Mouse (Mus musculus) MEL (cell line): ENCODE measurements at regions not wholly inside any gene's neighbourhood (a gene's known extent, or its start where the extent isn't known, plus 50 kb on each side); places are given as distances from the start of the nearest gene placed in this dataset.

Experiments
- DNase-seq: peaks from one replicate; pipeline ENCODE4 v3.0.0; 2011; ENCODE audit warnings: low read depth, low spot score
- H3K27ac ChIP-seq: 2 replicates; pipeline ENCODE4 v1.5.1; 2012; ENCODE audit warnings: low read depth, mild to moderate bottlenecking, control low read depth, low read length, moderate library complexity; ENCODE audit not compliant: control insufficient read depth
- H3K27me3 ChIP-seq, 2 experiments: fragments of 150-350 bp in 1 of 2; sonication (generic) in 1 of 2; 2 replicates each; pipeline ENCODE4 v1.6.1; 2012; ENCODE audit warnings: low read length in 2 of 2, mild to moderate bottlenecking in 2 of 2, improper control_type of control experiment in 1 of 2, moderate library complexity in 1 of 2; ENCODE audit not compliant: insufficient read depth in 2 of 2, control insufficient read depth in 1 of 2
- H3K36me3 ChIP-seq, 2 experiments: 2 replicates each; pipeline ENCODE4 v1.6.1; 2012 to 2014; ENCODE audit warnings: low read length in 2 of 2, improper control_type of control experiment in 1 of 2, inconsistent platforms in 1 of 2, mild to moderate bottlenecking in 1 of 2; ENCODE audit not compliant: insufficient read depth in 2 of 2, control insufficient read depth in 1 of 2
- H3K4me1 ChIP-seq, 2 experiments: fragments of 150-350 bp in 1 of 2; sonication (generic) in 1 of 2; 2 replicates each; pipeline ENCODE4 v1.6.1; 2012; ENCODE audit warnings: low read length in 2 of 2, improper control_type of control experiment in 1 of 2, mild to moderate bottlenecking in 1 of 2; ENCODE audit not compliant: insufficient read depth in 2 of 2, control insufficient read depth in 1 of 2
- H3K4me3 ChIP-seq, 2 experiments: fragments of 150-350 bp in 1 of 2; sonication (generic) in 1 of 2; 2 replicates each; pipeline ENCODE4 v1.5.1; 2012; ENCODE audit warnings: low read depth in 2 of 2, low read length in 2 of 2, mild to moderate bottlenecking in 2 of 2, moderate library complexity in 2 of 2, control low read depth in 1 of 2, improper control_type of control experiment in 1 of 2; ENCODE audit not compliant: control insufficient read depth in 1 of 2, insufficient read depth in 1 of 2
- H3K79me2 ChIP-seq: 2 replicates; pipeline ENCODE4 v1.6.1; 2012; ENCODE audit warnings: mild to moderate bottlenecking, low read length, moderate library complexity; ENCODE audit not compliant: control insufficient read depth, poor library complexity, insufficient read depth
- H3K9ac ChIP-seq: 2 replicates; pipeline ENCODE4 v1.6.1; 2012; ENCODE audit warnings: low read depth, mild to moderate bottlenecking, control low read depth, low read length, moderate library complexity; ENCODE audit not compliant: control insufficient read depth, poor library complexity, severe bottlenecking
- H3K9me3 ChIP-seq: fragments of 150-350 bp; sonication (generic); replicated peaks from 2 replicates; pipeline ENCODE4 v1.6.1; 2012; ENCODE audit warnings: mild to moderate bottlenecking, low read length, improper control_type of control experiment, moderate library complexity; ENCODE audit not compliant: insufficient read depth
- BHLHE40 ChIP-seq: IDR thresholded peaks from 2 replicates; pipeline ENCODE4 v1.6.1; 2012; ENCODE audit warnings: low read depth, mild to moderate bottlenecking, inconsistent platforms, low read length, improper control_type of control experiment, borderline replicate concordance
- CHD1 ChIP-seq: IDR thresholded peaks from 2 replicates; pipeline ENCODE4 v1.6.1; 2012; ENCODE audit warnings: low read depth, mild to moderate bottlenecking, inconsistent platforms, low read length, improper control_type of control experiment
- CHD2 ChIP-seq: IDR thresholded peaks from 2 replicates; pipeline ENCODE4 v1.6.1; 2011; ENCODE audit warnings: low read length, improper control_type of control experiment
- GABPA ChIP-seq: IDR thresholded peaks from 2 replicates; pipeline ENCODE4 v1.6.1; 2012; ENCODE audit warnings: low read depth, mild to moderate bottlenecking, inconsistent platforms, low read length, improper control_type of control experiment, moderate library complexity
- GATA1 ChIP-seq: IDR thresholded peaks from 2 replicates; pipeline ENCODE4 v1.6.1; 2011; ENCODE audit warnings: low read depth, low read length, improper control_type of control experiment
- JUND ChIP-seq: IDR thresholded peaks from 2 replicates; pipeline ENCODE4 v1.6.1; 2011; ENCODE audit warnings: low read depth, mild to moderate bottlenecking, improper control_type of control experiment, low read length
- KAT2A ChIP-seq: conservative IDR thresholded peaks from 2 replicates; pipeline ENCODE4 v1.6.1; 2012; ENCODE audit warnings: low read depth, low read length, improper control_type of control experiment, inconsistent platforms
- MAFK ChIP-seq: IDR thresholded peaks from 2 replicates; pipeline ENCODE4 v1.6.1; 2011; ENCODE audit warnings: low read depth, mild to moderate bottlenecking, low read length, improper control_type of control experiment, borderline replicate concordance
- MEF2A ChIP-seq: IDR thresholded peaks from 2 replicates; pipeline ENCODE4 v1.6.1; 2014; ENCODE audit warnings: low read depth, mild to moderate bottlenecking, inconsistent platforms, low read length, improper control_type of control experiment; ENCODE audit not compliant: poor library complexity, insufficient replicate concordance, severe bottlenecking; ENCODE audit errors: extremely low read depth
- MXI1 ChIP-seq: IDR thresholded peaks from 2 replicates; pipeline ENCODE4 v1.6.1; 2011; ENCODE audit warnings: mild to moderate bottlenecking, low read depth, low read length, improper control_type of control experiment
- NELFE ChIP-seq: IDR thresholded peaks from 2 replicates; pipeline ENCODE4 v1.6.1; 2011; ENCODE audit warnings: low read depth, low read length, improper control_type of control experiment
- POLR2AphosphoS2 ChIP-seq: IDR thresholded peaks from 2 replicates; pipeline ENCODE4 v1.6.1; 2011; ENCODE audit warnings: low read length, improper control_type of control experiment
- RAD21 ChIP-seq: IDR thresholded peaks from 2 replicates; pipeline ENCODE4 v1.6.1; 2011; ENCODE audit warnings: mild to moderate bottlenecking, low read depth, low read length, improper control_type of control experiment
- RCOR1 ChIP-seq: IDR thresholded peaks from 2 replicates; pipeline ENCODE4 v1.6.1; 2012; ENCODE audit warnings: low read depth, mild to moderate bottlenecking, inconsistent platforms, low read length, improper control_type of control experiment
- SIN3A ChIP-seq: IDR thresholded peaks from 2 replicates; pipeline ENCODE4 v1.6.1; 2012; ENCODE audit warnings: low read length, improper control_type of control experiment, inconsistent platforms
- SMC3 ChIP-seq: IDR thresholded peaks from 2 replicates; pipeline ENCODE4 v1.6.1; 2011; ENCODE audit warnings: low read depth, low read length, improper control_type of control experiment
- TCF12 ChIP-seq: IDR thresholded peaks from 2 replicates; pipeline ENCODE4 v1.6.1; 2014; ENCODE audit warnings: low read depth, mild to moderate bottlenecking, inconsistent platforms, low read length, improper control_type of control experiment, moderate library complexity
- UBTF ChIP-seq: IDR thresholded peaks from 2 replicates; pipeline ENCODE4 v1.6.1; 2012; ENCODE audit warnings: low read depth, mild to moderate bottlenecking, inconsistent platforms, low read length, improper control_type of control experiment, moderate library complexity, borderline replicate concordance; ENCODE audit not compliant: insufficient read depth
- USF1 ChIP-seq: IDR thresholded peaks from 2 replicates; pipeline ENCODE4 v1.6.1; 2014; ENCODE audit warnings: low read depth, mild to moderate bottlenecking, inconsistent platforms, low read length, improper control_type of control experiment, moderate library complexity
- USF2 ChIP-seq, 2 experiments: IDR thresholded peaks; 2 replicates each; pipeline ENCODE4 v1.6.1; 2011 to 2012; ENCODE audit warnings: improper control_type of control experiment in 2 of 2, low read length in 2 of 2, borderline replicate concordance in 1 of 2, inconsistent platforms in 1 of 2, low read depth in 1 of 2, mild to moderate bottlenecking in 1 of 2; ENCODE audit not compliant: insufficient read depth in 1 of 2

DNA sequence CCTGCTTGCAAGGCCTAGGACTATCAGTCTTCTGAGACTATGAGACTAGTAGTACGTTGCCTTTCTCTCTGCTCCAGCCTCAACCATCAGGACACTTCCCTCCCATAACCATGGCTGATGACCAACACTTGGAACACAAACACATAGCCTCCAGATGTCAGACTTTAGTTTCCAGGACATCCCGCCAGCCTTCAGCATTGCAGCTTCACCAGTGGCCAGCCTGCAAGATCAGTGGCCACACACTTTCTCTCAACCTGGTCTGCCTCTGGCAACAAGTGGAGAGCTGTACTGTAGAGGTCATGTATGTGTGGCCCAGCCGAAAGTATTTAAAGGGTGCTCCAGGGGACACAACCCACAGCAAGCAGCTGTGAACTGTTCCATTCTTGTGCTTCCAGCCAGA, 124.8 kb upstream of the Habp2 start:
- TF ChIP-seq POLR2AphosphoS2 (no peak), RCOR1 (no peak), RAD21 (no peak), MXI1 (no peak), UBTF (no peak), BHLHE40 (no peak), GATA1 (no peak), SIN3A (no peak), GABPA (no peak), CHD2 (no peak), SMC3 (no peak), KAT2A (no peak), USF1 (no peak), CHD1 (no peak), JUND (no peak)
- Histone ChIP-seq H3K9me3 (no peaks in the 10 kb centered on the region), H3K4me3 (no peak overlapping the region), H3K36me3 (no peaks in the 10 kb centered on the region), H3K4me1 (no peaks in the 10 kb centered on the region), H3K27ac (no peak overlapping the region), H3K27me3 (peaks cover 0 to 1% of the 10 kb centered on the region in 2 experiments; a peak in 2 of 4 replicates), H3K79me2 (no peaks in the 10 kb centered on the region), H3K9ac (no peak overlapping the region)
- no peak for DNase-seq

- TF ChIP-seq MEF2A: no peak
- TF ChIP-seq RCOR1: no peak
- TF ChIP-seq KAT2A: no peak
- no peak for TF ChIP-seq SIN3A
- no peak for TF ChIP-seq USF2 (IDR thresholded peaks at IDR 0.05; ENCODE audit: borderline replicate concordance in 1 of 2, insufficient read depth in 1 of 2, low read depth in 1 of 2, low read length in 2 of 2)
- no peak for TF ChIP-seq GABPA
- TF ChIP-seq TCF12: no peak
- TF ChIP-seq POLR2AphosphoS2: no peak
- TF ChIP-seq CHD1: no peak
- TF ChIP-seq NELFE: no peak
- TF ChIP-seq MAFK: no peak
- H3K9ac ChIP-seq: no peak overlapping the region
- H3K27me3 ChIP-seq: peaks cover 0 to 2% of the 10 kb centered on the region in 2 experiments; a peak in 1 of 4 replicates
- no peaks in the 10 kb centered on the region for H3K9me3 ChIP-seq
- no peak overlapping the region for H3K27ac ChIP-seq
- H3K79me2 ChIP-seq: no peaks in the 10 kb centered on the region
- no peak overlapping the region for H3K4me3 ChIP-seq
- H3K36me3 ChIP-seq: no peaks in the 10 kb centered on the region
- no peaks in the 10 kb centered on the region for H3K4me1 ChIP-seq
- DNase-seq: no peak
Observed at GRCm38 (mm10) chr19:56169133-56169997, 117.6 kb upstream of the Habp2 start.
